Mouse (Mus musculus): ENCODE measurements around the gene Arhgef18. TPM values are rescaled to one million over a fixed set of nuclear protein-coding genes. Genes with fewer than 3 reads are reported as not detected.
A peak's percentile ranks its signal among the peaks of the same experiment; 100 is the strongest.

Arhgef18 gene
- polyA plus RNA-seq, 1 experiment from 2014 or later, result 4.9 TPM

- no peak overlapping the region for H3K9ac ChIP-seq
- WGBS, result 86% methylated on average over 3 of the region's 3 CpGs
- H3K27ac ChIP-seq (replicated peaks), result no peak overlapping the region
- H3K4me3 ChIP-seq, result no peak overlapping the region
- no peaks in the 10 kb centered on the region for H3K9me3 ChIP-seq
- H3K4me2 ChIP-seq, result no peak overlapping the region
- H3K4me1 ChIP-seq, result peaks cover 26% of the 10 kb centered on the region
- H3K27me3 ChIP-seq (replicated peaks), result no peaks in the 10 kb centered on the region
- ATAC-seq (ENCODE audit: extremely low read depth, insufficient number of reproducible peaks, low FRiP score, low TSS enrichment), result no peak
- H3K36me3 ChIP-seq, result peaks cover 35% of the 10 kb centered on the region
Measured at GRCm38 (mm10) chr8:3397597-3397996, 4.8 kb downstream of the Arhgef18 start.

GRCm38 (mm10) chr8:3400509-3400908 lies 7.7 kb downstream of the Arhgef18 start:
- Histone ChIP-seq H3K36me3 (peaks cover 40% of the 10 kb centered on the region), H3K9ac (no peak overlapping the region), H3K4me1 (0 out of 2 replicates have a peak, but pooled peaks cover 4% of the 10 kb centered on the region), H3K27ac (replicated peaks) (no peak overlapping the region), H3K4me3 (no peak overlapping the region), H3K27me3 (replicated peaks) (no peaks in the 10 kb centered on the region), H3K9me3 (no peaks in the 10 kb centered on the region), H3K4me2 (no peak overlapping the region)
- WGBS, result 23% methylated on average over 2 of the region's 2 CpGs
- no peak for ATAC-seq (ENCODE audit: extremely low read depth, insufficient number of reproducible peaks, low FRiP score, low TSS enrichment)

DNA sequence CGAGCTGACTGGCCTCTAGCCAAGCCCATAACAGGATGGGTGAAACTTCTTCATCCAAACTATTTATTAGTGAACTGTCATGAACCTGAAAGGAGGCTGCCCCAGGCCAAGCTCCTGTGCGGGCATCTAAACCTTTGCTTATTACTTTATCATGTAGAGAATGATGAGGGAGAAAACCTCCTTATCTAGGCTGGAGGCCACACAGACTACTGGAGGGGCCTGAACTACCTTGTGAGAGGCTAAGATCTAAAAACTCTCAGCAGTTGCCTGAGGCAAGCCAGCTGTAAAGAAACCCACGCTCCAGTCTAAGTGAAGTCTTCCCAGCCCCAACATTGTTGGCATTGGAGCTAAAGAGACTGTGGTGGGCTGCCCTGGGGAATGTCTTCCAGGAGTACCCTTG lies 14.6 kb downstream of the Arhgef18 start:
- Histone ChIP-seq H3K4me3 (no peak overlapping the region), H3K27ac (replicated peaks) (no peak overlapping the region), H3K9me3 (no peaks in the 10 kb centered on the region), H3K4me1 (peaks cover 32% of the 10 kb centered on the region), H3K4me2 (no peak overlapping the region), H3K9ac (no peak overlapping the region), H3K36me3 (peaks cover 7% of the 10 kb centered on the region; the same call in 1 of the 2 replicates), H3K27me3 (replicated peaks) (no peaks in the 10 kb centered on the region)
- WGBS, result 76% methylated on average over 3 of the region's 3 CpGs
- ATAC-seq (ENCODE audit: extremely low read depth, insufficient number of reproducible peaks, low FRiP score, low TSS enrichment), result no peak

DNA sequence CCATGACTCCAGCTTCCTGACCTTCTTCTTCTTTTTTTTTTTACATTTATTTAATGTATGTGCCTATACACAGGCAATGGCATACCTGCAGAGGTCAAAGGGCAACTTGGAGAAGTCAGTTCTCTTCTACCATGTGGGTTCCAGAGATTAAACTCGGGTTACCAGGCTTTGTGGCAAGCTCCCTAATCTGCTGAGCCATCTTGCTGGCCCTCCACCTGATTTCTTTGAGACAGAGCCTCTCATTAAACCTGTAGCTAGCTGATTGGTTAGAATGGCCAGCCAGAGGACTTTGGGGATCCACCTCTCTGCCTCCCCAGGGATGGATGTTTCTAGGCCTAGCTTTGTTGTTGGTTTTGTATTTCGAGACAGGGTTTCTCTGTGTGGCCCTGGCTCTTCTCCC lies 18.3 kb downstream of the Arhgef18 start:
- Histone ChIP-seq H3K36me3 (no peaks in the 10 kb centered on the region), H3K4me3 (no peak overlapping the region), H3K4me2 (no peak overlapping the region), H3K27me3 (replicated peaks) (no peaks in the 10 kb centered on the region), H3K27ac (replicated peaks) (no peak overlapping the region), H3K4me1 (peaks cover 58% of the 10 kb centered on the region), H3K9ac (no peak overlapping the region), H3K9me3 (no peaks in the 10 kb centered on the region)
- ATAC-seq (ENCODE audit: extremely low read depth, insufficient number of reproducible peaks, low FRiP score, low TSS enrichment), result no peak
- 61% methylated on average over 2 of the region's 2 CpGs for WGBS

- Histone ChIP-seq H3K27me3 (replicated peaks) (no peaks in the 10 kb centered on the region), H3K9ac (no peak overlapping the region), H3K36me3 (no peaks in the 10 kb centered on the region), H3K4me2 (no peak overlapping the region), H3K4me3 (no peak overlapping the region), H3K9me3 (no peaks in the 10 kb centered on the region), H3K27ac (replicated peaks) (peak overlapping the region; percentile 42), H3K4me1 (peaks cover 66% of the 10 kb centered on the region)
- 40% methylated on average over 7 of the region's 7 CpGs for WGBS
- no peak for ATAC-seq (ENCODE audit: extremely low read depth, insufficient number of reproducible peaks, low FRiP score, low TSS enrichment)
Measured at GRCm38 (mm10) chr8:3411901-3412301, 19.1 kb downstream of the Arhgef18 start.

DNA sequence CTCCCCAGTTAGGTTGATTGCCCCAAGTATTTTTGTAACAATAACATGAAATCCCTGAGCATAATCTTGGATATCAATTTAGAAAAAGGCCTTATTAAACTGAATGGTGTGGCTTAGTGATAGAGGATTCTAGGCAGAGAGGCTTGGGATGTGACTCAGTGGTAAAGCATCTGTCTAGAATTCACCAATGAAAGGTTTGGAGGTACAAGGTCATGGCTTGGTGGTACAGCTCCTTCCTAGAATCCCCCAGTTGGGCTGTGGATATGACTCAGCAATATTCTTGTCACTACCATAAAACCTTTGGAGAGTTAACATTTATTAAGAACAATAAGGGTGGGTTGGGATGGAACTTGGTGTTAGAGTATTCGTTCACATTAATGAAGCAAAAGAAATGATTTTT lies 20.0 kb downstream of the Arhgef18 start:
- Histone ChIP-seq H3K4me1 (peaks cover 66% of the 10 kb centered on the region), H3K36me3 (no peaks in the 10 kb centered on the region), H3K9ac (no peak overlapping the region), H3K9me3 (no peaks in the 10 kb centered on the region), H3K4me2 (no peak overlapping the region), H3K27me3 (replicated peaks) (no peaks in the 10 kb centered on the region), H3K27ac (replicated peaks) (no peak overlapping the region), H3K4me3 (no peak overlapping the region)
- no peak for ATAC-seq (ENCODE audit: extremely low read depth, insufficient number of reproducible peaks, low FRiP score, low TSS enrichment)
- 94% methylated on average over 1 of the region's 1 CpGs for WGBS

- no peak overlapping the region for H3K4me3 ChIP-seq
- no peaks in the 10 kb centered on the region for H3K36me3 ChIP-seq
- no peak overlapping the region for H3K4me2 ChIP-seq
- H3K4me1 ChIP-seq, result peaks cover 73% of the 10 kb centered on the region
- no peak overlapping the region for H3K27ac ChIP-seq (replicated peaks)
- H3K9ac ChIP-seq, result 0 out of 2 replicates have a peak overlapping the region, but pooled peaks have one; percentile 13
- no peak for ATAC-seq (ENCODE audit: extremely low read depth, insufficient number of reproducible peaks, low FRiP score, low TSS enrichment)
- H3K9me3 ChIP-seq, result no peaks in the 10 kb centered on the region
- WGBS, result 74% methylated on average over 6 of the region's 6 CpGs
- no peaks in the 10 kb centered on the region for H3K27me3 ChIP-seq (replicated peaks)
Measured at GRCm38 (mm10) chr8:3414639-3415190, 21.9 kb downstream of the Arhgef18 start.

GRCm38 (mm10) chr8:3415259-3415658 lies 22.5 kb downstream of the Arhgef18 start:
- Histone ChIP-seq H3K9me3 (no peaks in the 10 kb centered on the region), H3K9ac (peak overlapping the region; percentile 13; the same call in 1 of the 2 replicates), H3K27me3 (replicated peaks) (no peaks in the 10 kb centered on the region), H3K27ac (replicated peaks) (0 out of 2 replicates have a peak overlapping the region, but pooled peaks have one; percentile 3), H3K36me3 (no peaks in the 10 kb centered on the region), H3K4me3 (no peak overlapping the region), H3K4me2 (no peak overlapping the region), H3K4me1 (peaks cover 78% of the 10 kb centered on the region)
- no peak for ATAC-seq (ENCODE audit: extremely low read depth, insufficient number of reproducible peaks, low FRiP score, low TSS enrichment)
- WGBS, result 66% methylated on average over 4 of the region's 4 CpGs

GRCm38 (mm10) chr8:3415661-3416060 lies 22.9 kb downstream of the Arhgef18 start:
- peaks cover 82% of the 10 kb centered on the region for H3K4me1 ChIP-seq
- 89% methylated on average over 6 of the region's 6 CpGs for WGBS
- no peaks in the 10 kb centered on the region for H3K36me3 ChIP-seq
- H3K9me3 ChIP-seq, result no peaks in the 10 kb centered on the region
- H3K4me3 ChIP-seq, result no peak overlapping the region
- no peak overlapping the region for H3K4me2 ChIP-seq
- 0 out of 2 replicates have a peak overlapping the region, but pooled peaks have one; percentile 3 for H3K27ac ChIP-seq (replicated peaks)
- no peaks in the 10 kb centered on the region for H3K27me3 ChIP-seq (replicated peaks)
- no peak for ATAC-seq (ENCODE audit: extremely low read depth, insufficient number of reproducible peaks, low FRiP score, low TSS enrichment)
- H3K9ac ChIP-seq, result no peak overlapping the region; the same call in 1 of the 2 replicates

DNA sequence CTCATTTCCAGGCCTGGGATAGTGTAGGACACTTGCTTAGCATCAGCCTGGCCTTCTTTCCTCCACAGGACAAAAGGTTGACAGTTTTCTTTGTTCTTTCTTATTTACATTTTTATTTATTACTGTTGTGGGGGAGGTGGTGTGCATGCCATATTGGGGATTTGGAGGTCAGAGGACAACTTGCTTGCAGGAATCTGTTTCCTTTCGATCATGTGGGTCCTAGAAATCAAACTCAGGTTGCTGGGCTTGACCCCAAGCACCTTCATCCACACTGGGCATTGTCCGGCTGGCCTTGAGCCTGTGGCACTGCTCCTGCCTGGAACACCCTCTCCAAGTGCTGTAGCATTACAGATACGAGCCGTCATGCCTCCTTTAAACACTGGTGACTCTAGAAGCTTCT lies 24.0 kb downstream of the Arhgef18 start:
- H3K4me1 ChIP-seq, result peaks cover 82% of the 10 kb centered on the region
- no peak overlapping the region for H3K9ac ChIP-seq
- H3K27me3 ChIP-seq (replicated peaks), result no peaks in the 10 kb centered on the region
- H3K36me3 ChIP-seq, result no peaks in the 10 kb centered on the region
- H3K4me3 ChIP-seq, result no peak overlapping the region
- 42% methylated on average over 4 of the region's 4 CpGs for WGBS
- H3K4me2 ChIP-seq, result no peak overlapping the region; the same call in 1 of the 2 replicates
- no peak for ATAC-seq (ENCODE audit: extremely low read depth, insufficient number of reproducible peaks, low FRiP score, low TSS enrichment)
- no peaks in the 10 kb centered on the region for H3K9me3 ChIP-seq
- H3K27ac ChIP-seq (replicated peaks), result peak overlapping the region; percentile 82

DNA sequence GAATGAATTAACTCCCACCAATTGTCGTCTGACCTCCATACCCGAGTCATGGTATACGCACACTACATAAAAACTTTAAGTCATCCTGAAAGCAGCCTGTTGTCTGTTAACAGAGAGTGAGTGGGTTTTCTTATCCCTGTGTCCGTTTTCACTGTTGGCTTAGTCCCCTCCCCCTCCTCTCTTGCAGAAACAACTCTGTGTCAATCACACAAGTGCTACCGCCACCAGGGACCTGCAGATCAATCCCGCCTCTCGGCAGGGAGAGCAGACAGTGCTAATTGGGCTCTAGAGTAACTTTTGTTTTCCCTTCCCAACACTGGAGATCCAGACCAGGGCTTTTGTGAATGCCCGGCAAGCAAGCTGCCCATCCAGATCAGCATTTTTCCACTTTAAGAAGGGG lies 24.6 kb downstream of the Arhgef18 start:
- H3K4me2 ChIP-seq, result peak overlapping the region; percentile 41
- H3K36me3 ChIP-seq, result no peaks in the 10 kb centered on the region
- 10% methylated on average over 8 of the region's 8 CpGs for WGBS
- H3K4me1 ChIP-seq, result peaks cover 78% of the 10 kb centered on the region
- H3K27ac ChIP-seq (replicated peaks), result peak overlapping the region; percentile 82
- H3K27me3 ChIP-seq (replicated peaks), result no peaks in the 10 kb centered on the region
- no peak overlapping the region for H3K4me3 ChIP-seq
- ATAC-seq (ENCODE audit: extremely low read depth, insufficient number of reproducible peaks, low FRiP score, low TSS enrichment), result no peak
- peak overlapping the region; percentile 50 for H3K9ac ChIP-seq
- no peaks in the 10 kb centered on the region for H3K9me3 ChIP-seq

DNA sequence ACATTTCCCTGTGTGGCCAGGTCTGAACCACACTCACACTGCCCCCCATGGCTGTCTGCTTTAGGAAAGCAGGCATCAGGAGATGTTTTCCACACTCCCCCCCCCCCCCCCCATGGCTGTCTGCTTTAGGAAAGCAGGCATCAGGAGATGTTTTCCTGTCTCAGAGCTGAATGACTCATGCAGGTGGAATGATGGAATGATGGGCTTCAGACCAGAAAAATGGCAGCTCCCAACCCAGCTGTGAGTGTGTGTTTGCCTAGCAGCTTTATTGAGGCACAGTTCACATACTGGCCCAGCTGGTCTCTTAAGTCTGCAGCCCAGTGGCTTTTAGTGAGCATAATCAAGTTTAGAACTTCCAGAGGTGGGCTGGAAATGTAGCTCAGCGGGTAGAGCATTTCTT lies 25.3 kb downstream of the Arhgef18 start:
- peak overlapping the region; percentile 41 for H3K4me2 ChIP-seq
- H3K27me3 ChIP-seq (replicated peaks), result no peaks in the 10 kb centered on the region
- peak overlapping the region; percentile 50 for H3K9ac ChIP-seq
- ATAC-seq (ENCODE audit: extremely low read depth, insufficient number of reproducible peaks, low FRiP score, low TSS enrichment), result peak; percentile 20; the same call in 1 of the 2 replicates
- WGBS, result 75% methylated on average over 1 of the region's 1 CpGs
- H3K9me3 ChIP-seq, result no peaks in the 10 kb centered on the region
- H3K4me1 ChIP-seq, result peaks cover 75% of the 10 kb centered on the region
- no peak overlapping the region for H3K4me3 ChIP-seq
- H3K27ac ChIP-seq (replicated peaks), result peak overlapping the region; percentile 82
- H3K36me3 ChIP-seq, result no peaks in the 10 kb centered on the region
